Mouse (Mus musculus) spleen, adult 2 months (tissue): Measurements from ENCODE around the gene Acbd5. TPM values are rescaled to one million over a fixed set of nuclear protein-coding genes. Genes with fewer than 3 reads are reported as not detected.

Experiments
- DNase-seq, 2 experiments: peaks; one replicate each; pipeline versions ENCODE4 v3.0.0 to v3.0.0-alpha.2; 2012 to 2021; ENCODE audit warnings: low spot score in 2 of 2, low read depth in 1 of 2
- H3K27ac ChIP-seq: fragments of 200-500 bp; 2 replicates; pipeline ENCODE4 v1.5.1; 2012; ENCODE audit warnings: low read length, inconsistent platforms; ENCODE audit not compliant: insufficient read depth
- H3K27me3 ChIP-seq: fragments of 200-500 bp; 2 replicates; pipeline ENCODE4 v1.6.1; 2012; ENCODE audit warnings: mild to moderate bottlenecking, moderate library complexity, low read length, inconsistent platforms; ENCODE audit not compliant: control insufficient read depth, insufficient read depth
- H3K36me3 ChIP-seq: fragments of 200-500 bp; 2 replicates; pipeline ENCODE4 v1.6.1; 2012; ENCODE audit warnings: mild to moderate bottlenecking, low read length, inconsistent platforms; ENCODE audit not compliant: control insufficient read depth, insufficient read depth
- H3K4me1 ChIP-seq: fragments of 200-500 bp; 2 replicates; pipeline ENCODE4 v1.6.1; 2011; ENCODE audit warnings: inconsistent platforms; ENCODE audit not compliant: control insufficient read depth, insufficient read depth, insufficient read length
- H3K4me3 ChIP-seq: fragments of 200-500 bp; 2 replicates; pipeline ENCODE4 v1.5.1; 2011; ENCODE audit warnings: mild to moderate bottlenecking, inconsistent platforms; ENCODE audit not compliant: insufficient read depth, insufficient read length; ENCODE audit errors: extremely low read depth
- CTCF ChIP-seq: fragments of 200-500 bp; IDR thresholded peaks from 2 replicates; pipeline ENCODE4 v1.5.1; 2011; ENCODE audit warnings: mild to moderate bottlenecking, inconsistent platforms; ENCODE audit not compliant: insufficient read depth, insufficient read length, insufficient replicate concordance; ENCODE audit errors: extremely low read depth
- POLR2A ChIP-seq: fragments of 200-500 bp; IDR thresholded peaks from 2 replicates; pipeline ENCODE4 v1.6.1; 2011; ENCODE audit warnings: low read depth, low read length, inconsistent platforms
- WGBS: fragments of 180-500 bp; shearing (Covaris S2); methylation state at CpG from one replicate; pipeline ENCODE4 v1.1.7; 2018; 5-methylcytosine and 5-hydroxymethylcytosine counted together
- polyA plus RNA-seq: library from polyadenylated mRNA; depleted of rRNA; stranded (reverse); fragments of >200 nt; gene quantifications from 2 replicates; pipeline ENCODE4 v1.2.3, GENCODE M21; 2012; rRNA removed

Acbd5 gene
- polyA plus RNA-seq: 7.5 and 7.8 TPM in 2 replicates

- 3% methylated on average over 34 of the region's 34 CpGs for WGBS
- no peak for TF ChIP-seq CTCF
- TF ChIP-seq POLR2A: peak; percentile 83
- no peaks in the 10 kb centered on the region for H3K4me1 ChIP-seq
- H3K27me3 ChIP-seq: no peaks in the 10 kb centered on the region
- H3K27ac ChIP-seq: peak within 1 kb of the TSS; percentile 91
- H3K36me3 ChIP-seq: no peaks in the 10 kb centered on the region
- DNase-seq: peak; percentile 95 to 96
- H3K4me3 ChIP-seq: peak within 1 kb of the TSS; percentile 63
These were observed at the start of gene Acbd5 for GRCm38 (mm10) chr2:23067552-23068369. TSS of gene Acbd5 (plus strand) at chr2:23068167.

DNA sequence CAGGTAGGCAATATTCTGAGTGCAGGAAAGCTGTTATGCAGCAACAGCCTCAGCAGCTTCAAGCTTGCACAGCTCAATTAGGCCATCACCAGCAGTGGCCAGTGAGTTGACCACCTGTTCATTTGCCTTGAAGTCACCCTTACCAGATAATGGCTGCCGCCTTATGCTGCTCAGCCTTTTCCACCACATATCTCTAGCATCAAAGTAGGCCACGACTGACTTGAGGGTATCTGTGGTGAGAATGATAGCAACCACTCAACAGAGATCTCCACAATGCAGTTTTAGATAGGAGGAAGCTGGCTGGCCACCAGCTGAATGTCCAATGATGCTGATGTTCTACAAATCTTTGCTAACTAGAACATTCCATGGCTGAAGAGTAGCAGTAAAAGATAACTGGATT is 48.8 kb upstream of the Acbd5 start:
- Histone ChIP-seq H3K27ac (no peak overlapping the region), H3K4me3 (no peak overlapping the region), H3K36me3 (no peaks in the 10 kb centered on the region), H3K4me1 (peaks cover 12% of the 10 kb centered on the region), H3K27me3 (no peaks in the 10 kb centered on the region)
- TF ChIP-seq POLR2A: no peak
- TF ChIP-seq CTCF: no peak
- no peak for DNase-seq
- WGBS: 67% methylated on average over 2 of the region's 2 CpGs

DNA sequence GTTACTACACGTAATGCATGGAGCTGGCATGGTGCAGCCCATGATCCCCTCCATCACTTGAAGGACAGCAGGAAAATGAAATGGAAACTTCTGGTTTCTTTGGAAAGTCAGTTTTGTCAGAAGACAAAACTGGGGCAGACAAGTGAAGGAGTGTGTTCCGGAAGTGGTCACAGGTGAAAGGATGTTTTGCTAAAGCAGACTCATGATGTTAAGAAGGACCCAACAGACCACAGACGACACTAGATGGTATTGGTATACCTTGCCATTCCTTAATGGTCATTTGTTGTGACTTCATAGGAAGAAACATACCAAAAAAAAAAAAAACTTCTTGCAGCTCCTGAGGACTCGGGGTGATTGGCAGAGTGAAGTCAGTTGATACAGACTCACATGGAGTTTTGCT is 46.6 kb upstream of the Acbd5 start:
- no peaks in the 10 kb centered on the region for H3K36me3 ChIP-seq
- H3K4me1 ChIP-seq: peaks cover 12% of the 10 kb centered on the region
- no peaks in the 10 kb centered on the region for H3K27me3 ChIP-seq
- no peak overlapping the region for H3K4me3 ChIP-seq
- no peak for DNase-seq
- WGBS: 77% methylated on average over 4 of the region's 4 CpGs
- H3K27ac ChIP-seq: no peak overlapping the region
- TF ChIP-seq CTCF (no peak), POLR2A (no peak)

DNA sequence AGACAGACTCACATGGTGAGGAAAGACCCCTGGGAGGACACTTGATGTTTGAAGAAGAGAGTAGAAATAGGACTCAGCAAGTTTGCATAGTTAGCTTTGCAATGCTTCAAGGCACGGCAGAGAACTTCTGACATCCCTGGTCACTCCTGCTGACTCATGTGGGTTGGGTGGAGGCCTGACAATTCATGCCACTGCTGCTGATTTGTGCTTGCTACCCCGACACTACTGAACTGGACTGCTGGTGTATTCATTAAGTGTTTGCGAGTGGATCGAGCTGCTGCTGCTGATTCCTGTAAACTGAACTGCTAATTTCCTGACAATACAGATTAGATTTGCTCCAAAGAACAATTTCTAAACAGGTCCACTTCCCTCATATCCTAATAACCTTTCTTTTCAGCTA is 46.2 kb upstream of the Acbd5 start:
- DNase-seq: no peak
- Histone ChIP-seq H3K4me3 (no peak overlapping the region), H3K36me3 (no peaks in the 10 kb centered on the region), H3K27me3 (no peaks in the 10 kb centered on the region), H3K4me1 (peaks cover 10% of the 10 kb centered on the region), H3K27ac (no peak overlapping the region)
- TF ChIP-seq CTCF: no peak
- no peak for TF ChIP-seq POLR2A
- 55% methylated on average over 4 of the region's 4 CpGs for WGBS

DNA sequence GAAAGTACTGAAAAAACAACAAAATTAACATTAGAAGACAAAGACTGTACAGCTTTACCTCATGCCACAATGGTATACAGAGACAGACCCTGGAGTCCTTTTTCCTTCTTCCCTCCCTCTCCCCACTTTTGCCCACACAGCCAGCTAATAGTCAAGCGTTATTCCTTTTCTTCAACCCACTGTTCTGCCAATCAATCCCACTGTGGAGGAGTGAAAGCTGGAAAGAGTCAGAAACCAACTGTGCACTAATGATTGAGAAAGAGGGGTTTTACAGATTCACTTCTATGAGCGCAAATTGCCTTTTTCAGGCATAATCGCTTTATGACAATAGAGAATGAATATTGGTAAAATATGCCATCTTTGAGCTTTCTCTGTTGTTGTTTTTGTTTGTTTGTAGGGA is 44.9 kb upstream of the Acbd5 start:
- WGBS: 95% methylated on average over 3 of the region's 3 CpGs
- Histone ChIP-seq H3K27ac (no peak overlapping the region), H3K36me3 (no peaks in the 10 kb centered on the region), H3K27me3 (no peaks in the 10 kb centered on the region), H3K4me1 (peaks cover 10% of the 10 kb centered on the region), H3K4me3 (no peak overlapping the region)
- TF ChIP-seq POLR2A: no peak
- no peak for TF ChIP-seq CTCF
- no peak for DNase-seq

DNA sequence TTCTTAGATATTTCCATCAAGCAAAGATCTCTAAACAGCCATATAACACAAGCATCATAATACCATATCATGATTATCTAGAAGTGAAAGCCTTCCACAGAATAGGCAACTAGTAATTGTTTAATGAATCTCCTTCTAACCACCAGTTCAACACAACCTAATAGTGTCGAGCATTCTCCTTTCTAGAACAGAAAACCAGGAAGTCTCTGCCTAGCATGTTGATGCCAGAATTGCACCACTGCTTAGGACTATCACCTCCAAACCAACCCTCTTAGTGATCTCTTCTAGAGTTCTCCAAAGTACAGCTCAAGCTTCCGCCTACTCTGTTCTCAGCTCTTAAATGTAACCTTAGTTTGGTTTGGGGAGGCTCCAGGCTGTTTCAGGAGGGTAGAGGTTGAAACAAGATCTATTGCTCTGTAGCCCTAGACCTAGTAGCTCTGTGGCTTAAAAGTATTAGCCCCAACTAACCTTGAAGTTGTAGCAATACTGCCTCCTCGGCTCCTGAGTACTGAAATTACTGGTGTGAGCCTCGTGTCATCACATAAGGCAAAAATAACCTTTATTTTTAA is 44.2 kb upstream of the Acbd5 start:
- H3K4me3 ChIP-seq: no peak overlapping the region
- 84% methylated on average over 4 of the region's 4 CpGs for WGBS
- no peak overlapping the region for H3K27ac ChIP-seq
- no peak for TF ChIP-seq CTCF
- no peak for TF ChIP-seq POLR2A
- H3K36me3 ChIP-seq: no peaks in the 10 kb centered on the region
- H3K27me3 ChIP-seq: no peaks in the 10 kb centered on the region
- DNase-seq: no peak
- H3K4me1 ChIP-seq: peaks cover 10% of the 10 kb centered on the region

DNA sequence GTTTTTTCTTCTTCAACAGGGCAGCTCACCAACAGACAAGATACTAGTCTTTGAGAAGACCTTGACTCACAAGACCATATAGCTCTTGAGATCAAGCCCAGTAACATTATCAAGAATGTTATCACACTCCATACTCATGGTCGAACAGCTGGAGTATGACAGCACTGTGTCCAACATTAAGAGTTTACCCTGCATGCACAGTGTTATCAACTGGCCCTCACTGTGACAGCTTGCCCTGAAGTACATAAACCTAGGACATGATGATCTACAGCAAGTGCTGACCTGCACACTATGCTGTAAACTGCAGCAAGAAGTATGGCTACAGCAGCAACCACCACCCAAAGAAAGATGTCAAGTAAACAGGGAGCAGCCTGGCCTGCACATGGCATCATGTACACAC is 41.6 kb upstream of the Acbd5 start:
- H3K4me1 ChIP-seq: peaks cover 12% of the 10 kb centered on the region
- WGBS: 69% methylated on average over 1 of the region's 1 CpGs
- TF ChIP-seq CTCF (no peak), POLR2A (no peak)
- no peaks in the 10 kb centered on the region for H3K27me3 ChIP-seq
- DNase-seq: no peak
- no peak overlapping the region for H3K27ac ChIP-seq
- no peak overlapping the region for H3K4me3 ChIP-seq
- peaks cover 4% of the 10 kb centered on the region for H3K36me3 ChIP-seq
